10 mouse cellular contexts compared by ENCODE assay signal in the genomic region with DNA sequence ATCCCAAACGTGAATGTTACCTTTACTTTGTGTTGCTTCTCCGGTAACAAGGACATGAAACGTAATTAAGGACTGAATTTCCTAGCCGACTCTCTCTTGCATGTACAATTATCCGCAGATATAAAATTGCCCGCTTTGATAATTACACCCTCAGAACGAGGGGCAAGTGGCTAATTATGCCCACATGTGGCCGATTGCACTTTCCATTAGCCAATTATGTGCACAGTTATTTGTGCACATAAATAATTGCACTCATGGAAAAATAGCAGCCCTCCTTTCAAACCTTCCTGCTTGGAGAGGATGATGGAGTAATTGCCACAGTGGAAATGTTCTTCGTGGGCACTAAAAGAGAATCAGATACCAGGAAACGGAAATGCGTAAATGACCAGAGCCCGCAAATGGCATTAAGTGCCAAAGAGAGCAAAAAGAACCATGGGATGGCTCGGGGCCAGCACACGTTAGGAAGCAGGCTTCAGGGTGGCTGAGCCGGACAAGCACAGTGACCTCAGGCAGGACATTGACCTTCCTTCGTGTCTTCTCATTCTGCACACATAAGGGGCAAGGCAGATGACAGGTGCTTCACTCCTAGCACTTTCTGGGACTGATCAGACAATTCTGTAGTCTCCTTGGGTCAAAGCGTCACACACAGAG.
DNase-seq lines count a peak whose midpoint lies in the region; ATAC-seq and TF ChIP-seq lines count a peak whose summit lies in the region.
"Had no signal": no experiment of that assay in that cellular context is flagged by ENCODE, and none has a peak within 500 bp of the region (broad histone marks: within the 10 kb centered on the region; RNA-seq: fewer than 3 reads in every experiment).

No protein-coding gene starts in this region.

- 71% methylated on average over 17 of the region's 17 CpGs for WGBS in kidney, embryonic 16.5 days
- WGBS in embryonic facial prominence, embryonic 13.5 days = 49% methylated on average over 17 of the region's 17 CpGs
- 50% methylated on average over 17 of the region's 17 CpGs for WGBS in hindbrain, postnatal 0 days

- H3K9ac ChIP-seq in kidney, embryonic 16.5 days (replicated peaks; ENCODE audit: low read length) = no peak overlapping the region
- no peak overlapping the region for H3K9ac ChIP-seq in embryonic facial prominence, embryonic 13.5 days
- H3K9ac ChIP-seq in hindbrain, postnatal 0 days (replicated peaks; ENCODE audit: low read length) = 0 out of 2 replicates have a peak overlapping the region, but pooled peaks have one; percentile 13
- H3K9ac ChIP-seq: lung, embryonic 14.5 days had no signal

- no peak for DNase-seq in kidney, postnatal 14 days
- DNase-seq in brain, embryonic 14.5 days (ENCODE audit: low read depth) = peak; percentile 79
- no peak for DNase-seq in hindbrain, postnatal 0 days (ENCODE audit: low spot score)
- DNase-seq in gastrocnemius, postnatal 36 days = no peak

- no peak for TF ChIP-seq CTCF in brain, embryonic 14.5 days (IDR thresholded peaks at IDR 0.05; ENCODE audit: borderline replicate concordance, extremely low read depth, insufficient read depth, insufficient read length)
- no peak for TF ChIP-seq CTCF in hindbrain, postnatal 0 days (IDR thresholded peaks at IDR 0.05; ENCODE audit: low read depth)

- intact Hi-C loops in gastrocnemius, postnatal 36 days (cut with DNase I) = no loop called here

- no peak overlapping the region for H3K4me3 ChIP-seq in kidney, embryonic 16.5 days (ENCODE audit: low read length)
- H3K4me3 ChIP-seq in embryonic facial prominence, embryonic 13.5 days = no peak overlapping the region
- no peak overlapping the region for H3K4me3 ChIP-seq in hindbrain, postnatal 0 days (ENCODE audit: low read length)

- no peaks in the 10 kb centered on the region for H3K36me3 ChIP-seq in kidney, embryonic 16.5 days (ENCODE audit: insufficient read depth, low read length)
- H3K36me3 ChIP-seq in embryonic facial prominence, embryonic 13.5 days = no peaks in the 10 kb centered on the region
- no peaks in the 10 kb centered on the region for H3K36me3 ChIP-seq in hindbrain, postnatal 0 days (ENCODE audit: insufficient read depth, low read length)

- H3K9me3 ChIP-seq in kidney, embryonic 16.5 days (ENCODE audit: low read length) = no peaks in the 10 kb centered on the region
- no peaks in the 10 kb centered on the region for H3K9me3 ChIP-seq in embryonic facial prominence, embryonic 13.5 days
- H3K9me3 ChIP-seq in hindbrain, postnatal 0 days (ENCODE audit: low read length) = no peaks in the 10 kb centered on the region

- H3K27me3 ChIP-seq in kidney, embryonic 16.5 days (ENCODE audit: insufficient read depth, low read length) = no peaks in the 10 kb centered on the region
- peaks cover 3% of the 10 kb centered on the region; the same call in 1 of the 2 replicates for H3K27me3 ChIP-seq in embryonic facial prominence, embryonic 13.5 days
- H3K27me3 ChIP-seq in hindbrain, postnatal 0 days (ENCODE audit: insufficient read depth, low read length) = no peaks in the 10 kb centered on the region
- H3K27me3 ChIP-seq: CH12.LX had no signal

- H3K27ac ChIP-seq in kidney, embryonic 16.5 days (ENCODE audit: low read length) = no peak overlapping the region
- H3K27ac ChIP-seq in embryonic facial prominence, embryonic 13.5 days = peak overlapping the region; percentile 72
- H3K27ac ChIP-seq in hindbrain, postnatal 0 days = peak overlapping the region; percentile 58

- H3K4me1 ChIP-seq in kidney, embryonic 16.5 days (ENCODE audit: insufficient read depth, low read length) = peaks cover 7% of the 10 kb centered on the region; the same call in 1 of the 2 replicates
- H3K4me1 ChIP-seq in embryonic facial prominence, embryonic 13.5 days = peaks cover 19% of the 10 kb centered on the region
- peaks cover 11% of the 10 kb centered on the region; the same call in 1 of the 2 replicates for H3K4me1 ChIP-seq in hindbrain, postnatal 0 days (ENCODE audit: insufficient read depth, low read length)

- no peak for ATAC-seq in kidney, embryonic 16.5 days (ENCODE audit: low FRiP score, low TSS enrichment)
- ATAC-seq in embryonic facial prominence, embryonic 13.5 days (ENCODE audit: insufficient number of reproducible peaks, insufficient read depth, low FRiP score, low TSS enrichment, low read depth) = no peak
- no peak for ATAC-seq in hindbrain, postnatal 0 days
- no peak for ATAC-seq in megakaryocyte-erythroid progenitor cell, adult 5-6 weeks (replicated peaks; ENCODE audit: low FRiP score, low TSS enrichment, poor library complexity, severe bottlenecking)
- ATAC-seq: inflammation-experienced regulatory T-cells, adult 6 months had no signal

- TF ChIP-seq POLR2A in brain, embryonic 14.5 days (IDR thresholded peaks at IDR 0.05; ENCODE audit: borderline replicate concordance, extremely low read depth, insufficient read depth, insufficient read length, poor library complexity, severe bottlenecking) = no peak

- H3K4me2 ChIP-seq in kidney, embryonic 16.5 days (replicated peaks; ENCODE audit: low read depth, low read length) = peak overlapping the region; percentile 44; the same call in 1 of the 2 replicates
- H3K4me2 ChIP-seq in embryonic facial prominence, embryonic 13.5 days = peak overlapping the region; percentile 53
- peak overlapping the region; percentile 42 for H3K4me2 ChIP-seq in hindbrain, postnatal 0 days (ENCODE audit: low read depth, low read length)
